Mouse (Mus musculus) 416B (cell line): ENCODE measurements around the gene Gm572.

Source experiments
- DNase-seq: peaks from one replicate; pipeline ENCODE4 v3.0.0; 2011; ENCODE audit warnings: low read depth

Gm572 gene

GRCm38 (mm10) chr4:148715396-148715795 is 72.3 kb downstream of the Gm572 start:
- DNase-seq: peak; percentile 25
